Mouse (Mus musculus) MEL (cell line): Measurements from ENCODE around the gene Cym. TPM values are rescaled to one million over a fixed set of nuclear protein-coding genes. Genes with fewer than 3 reads are reported as not detected.

Experiments used
- DNase-seq: peaks from one replicate; pipeline ENCODE4 v3.0.0; 2011; ENCODE audit warnings: low read depth, low spot score
- H3K27ac ChIP-seq: 2 replicates; pipeline ENCODE4 v1.5.1; 2012; ENCODE audit warnings: low read depth, mild to moderate bottlenecking, control low read depth, low read length, moderate library complexity; ENCODE audit not compliant: control insufficient read depth
- H3K27me3 ChIP-seq, 2 experiments: fragments of 150-350 bp in 1 of 2; sonication (generic) in 1 of 2; 2 replicates each; pipeline ENCODE4 v1.6.1; 2012; ENCODE audit warnings: low read length in 2 of 2, mild to moderate bottlenecking in 2 of 2, improper control_type of control experiment in 1 of 2, moderate library complexity in 1 of 2; ENCODE audit not compliant: insufficient read depth in 2 of 2, control insufficient read depth in 1 of 2
- H3K36me3 ChIP-seq, 2 experiments: 2 replicates each; pipeline ENCODE4 v1.6.1; 2012 to 2014; ENCODE audit warnings: low read length in 2 of 2, improper control_type of control experiment in 1 of 2, inconsistent platforms in 1 of 2, mild to moderate bottlenecking in 1 of 2; ENCODE audit not compliant: insufficient read depth in 2 of 2, control insufficient read depth in 1 of 2
- H3K4me1 ChIP-seq, 2 experiments: fragments of 150-350 bp in 1 of 2; sonication (generic) in 1 of 2; 2 replicates each; pipeline ENCODE4 v1.6.1; 2012; ENCODE audit warnings: low read length in 2 of 2, improper control_type of control experiment in 1 of 2, mild to moderate bottlenecking in 1 of 2; ENCODE audit not compliant: insufficient read depth in 2 of 2, control insufficient read depth in 1 of 2
- H3K4me3 ChIP-seq, 2 experiments: fragments of 150-350 bp in 1 of 2; sonication (generic) in 1 of 2; 2 replicates each; pipeline ENCODE4 v1.5.1; 2012; ENCODE audit warnings: low read depth in 2 of 2, low read length in 2 of 2, mild to moderate bottlenecking in 2 of 2, moderate library complexity in 2 of 2, control low read depth in 1 of 2, improper control_type of control experiment in 1 of 2; ENCODE audit not compliant: control insufficient read depth in 1 of 2, insufficient read depth in 1 of 2
- H3K79me2 ChIP-seq: 2 replicates; pipeline ENCODE4 v1.6.1; 2012; ENCODE audit warnings: mild to moderate bottlenecking, low read length, moderate library complexity; ENCODE audit not compliant: control insufficient read depth, poor library complexity, insufficient read depth
- H3K9ac ChIP-seq: 2 replicates; pipeline ENCODE4 v1.6.1; 2012; ENCODE audit warnings: low read depth, mild to moderate bottlenecking, control low read depth, low read length, moderate library complexity; ENCODE audit not compliant: control insufficient read depth, poor library complexity, severe bottlenecking
- H3K9me3 ChIP-seq: fragments of 150-350 bp; sonication (generic); replicated peaks from 2 replicates; pipeline ENCODE4 v1.6.1; 2012; ENCODE audit warnings: mild to moderate bottlenecking, low read length, improper control_type of control experiment, moderate library complexity; ENCODE audit not compliant: insufficient read depth
- CHD2 ChIP-seq: IDR thresholded peaks from 2 replicates; pipeline ENCODE4 v1.6.1; 2011; ENCODE audit warnings: low read length, improper control_type of control experiment
- CTCF ChIP-seq, 3 experiments: IDR thresholded peaks in 2 of 3; conservative IDR thresholded peaks in 1 of 3; 2 replicates each; pipeline ENCODE4 v1.5.1; 2011 to 2012; ENCODE audit warnings: low read length in 3 of 3, low read depth in 2 of 3, mild to moderate bottlenecking in 2 of 3, improper control_type of control experiment in 1 of 3, inconsistent platforms in 1 of 3, mixed read lengths in 1 of 3, moderate library complexity in 1 of 3; ENCODE audit not compliant: control insufficient read depth in 1 of 3, insufficient read depth in 1 of 3, poor library complexity in 1 of 3, severe bottlenecking in 1 of 3
- E2F4 ChIP-seq: IDR thresholded peaks from 2 replicates; pipeline ENCODE4 v1.6.1; 2011; ENCODE audit warnings: low read depth, low read length, improper control_type of control experiment, borderline replicate concordance
- ELF1 ChIP-seq: IDR thresholded peaks from 2 replicates; pipeline ENCODE4 v1.6.1; 2014; ENCODE audit warnings: low read depth, mild to moderate bottlenecking, inconsistent platforms, low read length, improper control_type of control experiment, moderate library complexity
- EP300 ChIP-seq, 2 experiments: IDR thresholded peaks; 2 replicates each; pipeline ENCODE4 v1.6.1; 2011; ENCODE audit warnings: improper control_type of control experiment in 2 of 2, low read length in 2 of 2, low read depth in 1 of 2, mild to moderate bottlenecking in 1 of 2
- ETS1 ChIP-seq: IDR thresholded peaks from 2 replicates; pipeline ENCODE4 v1.6.1; 2012; ENCODE audit warnings: low read depth, mild to moderate bottlenecking, inconsistent platforms, low read length, improper control_type of control experiment, moderate library complexity
- GATA1 ChIP-seq: IDR thresholded peaks from 2 replicates; pipeline ENCODE4 v1.6.1; 2011; ENCODE audit warnings: low read depth, low read length, improper control_type of control experiment
- JUND ChIP-seq: IDR thresholded peaks from 2 replicates; pipeline ENCODE4 v1.6.1; 2011; ENCODE audit warnings: low read depth, mild to moderate bottlenecking, improper control_type of control experiment, low read length
- KAT2A ChIP-seq: conservative IDR thresholded peaks from 2 replicates; pipeline ENCODE4 v1.6.1; 2012; ENCODE audit warnings: low read depth, low read length, improper control_type of control experiment, inconsistent platforms
- MAX ChIP-seq: IDR thresholded peaks from 2 replicates; pipeline ENCODE4 v1.6.1; 2011; ENCODE audit warnings: low read length, improper control_type of control experiment
- MYC ChIP-seq: IDR thresholded peaks from 2 replicates; pipeline ENCODE4 v1.6.1; 2011; ENCODE audit warnings: low read depth, mild to moderate bottlenecking, low read length, improper control_type of control experiment, moderate library complexity
- POLR2AphosphoS5 ChIP-seq: IDR thresholded peaks from 2 replicates; pipeline ENCODE4 v1.6.1; 2012; ENCODE audit warnings: low read depth, borderline replicate concordance, mild to moderate bottlenecking, inconsistent platforms, low read length, moderate library complexity, mixed read lengths
- RAD21 ChIP-seq: IDR thresholded peaks from 2 replicates; pipeline ENCODE4 v1.6.1; 2011; ENCODE audit warnings: mild to moderate bottlenecking, low read depth, low read length, improper control_type of control experiment
- SIN3A ChIP-seq: IDR thresholded peaks from 2 replicates; pipeline ENCODE4 v1.6.1; 2012; ENCODE audit warnings: low read length, improper control_type of control experiment, inconsistent platforms
- SMC3 ChIP-seq: IDR thresholded peaks from 2 replicates; pipeline ENCODE4 v1.6.1; 2011; ENCODE audit warnings: low read depth, low read length, improper control_type of control experiment
- TAL1 ChIP-seq: IDR thresholded peaks from 2 replicates; pipeline ENCODE4 v1.6.1; 2012; ENCODE audit warnings: mild to moderate bottlenecking, inconsistent platforms, low read length, moderate library complexity, mixed read lengths
- TBP ChIP-seq: IDR thresholded peaks from 2 replicates; pipeline ENCODE4 v1.8.0; 2011; ENCODE audit warnings: low read depth, low read length, improper control_type of control experiment
- TCF12 ChIP-seq: IDR thresholded peaks from 2 replicates; pipeline ENCODE4 v1.6.1; 2014; ENCODE audit warnings: low read depth, mild to moderate bottlenecking, inconsistent platforms, low read length, improper control_type of control experiment, moderate library complexity
- ZC3H11A ChIP-seq: IDR thresholded peaks from 2 replicates; pipeline ENCODE4 v1.6.1; 2012; ENCODE audit warnings: low read depth, mild to moderate bottlenecking, inconsistent platforms, low read length, improper control_type of control experiment
- polyA plus RNA-seq, 2 experiments: library from polyadenylated mRNA; stranded (reverse) in 1 of 2; unstranded in 1 of 2; fragments of >175 nt in 1 of 2; fragments of >200 nt in 1 of 2; gene quantifications; 2 replicates each; pipeline versions ENCODE4 v1.2.1 to v1.2.4; 2012; ENCODE audit warnings: low replicate concordance in 2 of 2, low read depth in 1 of 2; ENCODE audit not compliant: insufficient read length in 2 of 2, insufficient read depth in 1 of 2, missing spikeins in 1 of 2
- total RNA-seq: library from RNA; depleted of rRNA; stranded (reverse); fragments of 300-350 nt; gene quantifications from 2 replicates; pipeline ENCODE4 v1.2.3, GENCODE M21; 2012

The Cym gene
- total and polyA plus RNA-seq, 3 experiments: 0.08 TPM; not detected in 2

DNA sequence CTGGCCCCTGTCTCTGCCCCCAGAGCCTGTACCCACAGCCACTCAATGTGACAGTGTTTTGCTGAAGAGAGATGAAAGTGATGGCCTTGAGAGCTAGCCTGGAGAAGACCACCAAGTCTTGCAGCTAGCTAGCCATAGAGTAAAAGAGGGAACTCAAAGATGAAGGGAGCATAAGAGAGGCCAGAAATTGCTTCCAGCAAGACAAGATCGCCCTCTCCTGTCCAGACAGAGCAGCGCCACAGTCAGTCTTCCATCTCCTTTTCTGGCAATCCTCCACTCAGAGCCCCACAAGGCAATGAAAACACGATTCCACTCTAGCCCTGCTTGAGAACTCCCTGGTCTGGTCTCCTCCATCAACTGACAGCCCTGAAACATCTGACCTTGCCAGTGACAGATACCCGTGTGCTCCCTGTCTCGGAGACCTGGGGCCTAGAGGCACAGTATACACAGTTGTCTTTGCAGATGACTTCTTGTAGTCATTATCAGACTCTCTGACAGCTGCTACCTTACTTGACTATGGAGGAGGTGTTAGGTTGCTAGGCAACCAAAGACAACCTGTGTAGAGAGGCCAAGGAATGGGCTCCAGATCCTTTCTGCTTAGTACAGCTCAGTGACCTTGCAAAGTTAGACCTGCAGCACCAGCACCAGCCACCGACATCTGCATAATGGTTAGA, 33.2 kb downstream of the Cym start:
- H3K27ac ChIP-seq: no peak overlapping the region
- no peaks in the 10 kb centered on the region for H3K79me2 ChIP-seq
- no peaks in the 10 kb centered on the region for H3K4me1 ChIP-seq
- no peaks in the 10 kb centered on the region for H3K36me3 ChIP-seq
- H3K4me3 ChIP-seq: no peak overlapping the region
- TF ChIP-seq RAD21: peak; percentile 27
- peak; percentile 20; the same call in 1 of the 2 replicates for TF ChIP-seq SMC3
- no peak for TF ChIP-seq CHD2
- peak in 2 of 3 experiments; percentile 35 to 47; a peak in 4 of 6 replicates for TF ChIP-seq CTCF (IDR thresholded peaks at IDR 0.05 in 2 of 3, conservative IDR thresholded peaks at IDR 0.05 in 1 of 3; ENCODE audit: control insufficient read depth in 1 of 3, insufficient read depth in 1 of 3, low read depth in 2 of 3, low read length in 3 of 3, poor library complexity in 1 of 3, severe bottlenecking in 1 of 3)
- TF ChIP-seq ZC3H11A: no peak
- no peak for DNase-seq
- no peaks in the 10 kb centered on the region for H3K27me3 ChIP-seq
- no peaks in the 10 kb centered on the region for H3K9me3 ChIP-seq
- H3K9ac ChIP-seq: no peak overlapping the region

DNA sequence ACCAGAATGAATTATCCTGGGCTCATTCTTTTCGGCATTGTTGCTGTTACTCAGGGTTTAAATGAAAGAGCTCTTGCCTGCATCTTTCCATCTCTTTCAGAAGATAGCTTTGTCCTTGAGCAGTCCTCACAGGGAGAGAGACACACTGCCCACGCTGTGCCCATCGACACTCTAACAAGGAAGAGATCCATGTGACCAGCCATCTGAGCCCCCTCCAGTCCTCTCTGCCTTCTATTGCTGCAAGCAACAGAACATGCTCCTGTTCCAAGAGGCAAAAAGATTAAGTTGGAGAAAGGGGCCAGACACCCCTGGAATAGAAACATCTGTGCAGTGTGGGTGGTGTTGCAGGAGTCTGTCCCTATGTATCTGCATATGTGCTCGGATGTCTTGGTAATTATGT, 34.5 kb downstream of the Cym start:
- no peaks in the 10 kb centered on the region for H3K36me3 ChIP-seq
- H3K9ac ChIP-seq: no peak overlapping the region
- H3K27me3 ChIP-seq: no peaks in the 10 kb centered on the region
- H3K79me2 ChIP-seq: no peaks in the 10 kb centered on the region
- TF ChIP-seq POLR2AphosphoS5 (no peak), TBP (no peak)
- H3K4me3 ChIP-seq: no peak overlapping the region
- H3K27ac ChIP-seq: no peak overlapping the region
- no peaks in the 10 kb centered on the region for H3K9me3 ChIP-seq
- no peaks in the 10 kb centered on the region for H3K4me1 ChIP-seq
- no peak for DNase-seq

DNA sequence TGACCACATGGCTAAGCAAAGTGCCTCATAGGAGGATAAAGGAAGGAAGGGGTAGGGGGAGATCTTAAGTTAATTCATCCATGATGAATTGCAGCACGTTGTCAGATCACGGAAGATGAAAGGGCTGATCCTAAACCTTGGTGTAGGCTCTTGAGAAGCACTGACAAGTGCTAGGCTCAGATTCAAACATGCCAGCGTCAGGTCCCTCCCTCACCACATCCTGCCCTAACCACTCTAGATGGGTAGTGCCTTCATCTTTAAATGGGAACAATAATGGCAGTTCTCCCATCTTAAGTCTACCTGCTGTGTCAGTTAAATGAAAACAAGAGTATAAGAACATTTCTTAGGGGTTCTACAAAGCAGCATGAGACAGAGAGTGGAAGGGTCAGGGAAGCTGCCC, 35.9 kb downstream of the Cym start:
- Histone ChIP-seq H3K27ac (no peak overlapping the region), H3K4me3 (no peak overlapping the region), H3K79me2 (no peaks in the 10 kb centered on the region), H3K9ac (no peak overlapping the region), H3K9me3 (no peaks in the 10 kb centered on the region), H3K36me3 (no peaks in the 10 kb centered on the region)
- no peak for DNase-seq
- TF ChIP-seq CHD2: no peak
- TF ChIP-seq EP300 (IDR thresholded peaks at IDR 0.05; ENCODE audit: low read depth in 1 of 2, low read length in 2 of 2): no peak
- TF ChIP-seq GATA1: no peak
- TF ChIP-seq MAX: no peak
- TF ChIP-seq MYC: no peak
- TF ChIP-seq TCF12: no peak
- no peak for TF ChIP-seq KAT2A
- TF ChIP-seq ELF1: no peak
- no peak for TF ChIP-seq SIN3A
- TF ChIP-seq TAL1: no peak
- no peak for TF ChIP-seq ETS1
- no peak for TF ChIP-seq E2F4
- TF ChIP-seq SMC3: no peak
- no peak for TF ChIP-seq JUND
- no peak for TF ChIP-seq RAD21
- TF ChIP-seq CTCF (IDR thresholded peaks at IDR 0.05 in 2 of 3, conservative IDR thresholded peaks at IDR 0.05 in 1 of 3; ENCODE audit: control insufficient read depth in 1 of 3, insufficient read depth in 1 of 3, low read depth in 2 of 3, low read length in 3 of 3, poor library complexity in 1 of 3, severe bottlenecking in 1 of 3): no peak
- TF ChIP-seq, all 39 proteins: peak for 0
- no peaks in the 10 kb centered on the region for H3K4me1 ChIP-seq
- H3K27me3 ChIP-seq: no peaks in the 10 kb centered on the region
